Mouse (Mus musculus) midbrain, embryonic 14.5 days (tissue): ENCODE measurements around the gene Camk1d. TPM values are rescaled to one million over a fixed set of nuclear protein-coding genes. Genes with fewer than 3 reads are reported as not detected.

Experiments
- ATAC-seq: fragments of 200-750 bp; cut with Nextera tagmentation; 2 replicates; pipeline ENCODE4 v1.8.0; 2017; ENCODE audit warnings: moderate number of reproducible peaks, moderate library complexity; ENCODE audit not compliant: low FRiP score, low TSS enrichment
- DNase-seq: peaks from one replicate; pipeline ENCODE4 v3.0.0-alpha.2; 2015
- H3K27ac ChIP-seq: fragments of 300-500 bp; sonication (generic); replicated peaks from 2 replicates; pipeline ENCODE4 v1.5.1; 2014; ENCODE audit warnings: mild to moderate bottlenecking, low read depth, low read length, moderate library complexity
- H3K27me3 ChIP-seq: fragments of 300-500 bp; sonication (generic); 2 replicates; pipeline ENCODE4 v1.6.1; 2014; ENCODE audit warnings: low read length, control low read depth, mixed read lengths; ENCODE audit not compliant: control insufficient read depth, insufficient read depth
- H3K36me3 ChIP-seq: fragments of 300-500 bp; sonication (generic); 2 replicates; pipeline ENCODE4 v1.6.1; 2014; ENCODE audit warnings: low read length, control low read depth; ENCODE audit not compliant: control insufficient read depth, insufficient read depth
- H3K4me1 ChIP-seq: fragments of 300-500 bp; sonication (generic); 2 replicates; pipeline ENCODE4 v1.6.1; 2014; ENCODE audit warnings: mild to moderate bottlenecking, antibody characterized with exemption, low read length, control low read depth; ENCODE audit not compliant: control insufficient read depth, insufficient read depth
- H3K4me2 ChIP-seq: fragments of 300-500 bp; sonication (generic); 2 replicates; pipeline ENCODE4 v1.6.1; 2014; ENCODE audit warnings: mild to moderate bottlenecking, low read length, moderate library complexity
- H3K4me3 ChIP-seq: fragments of 300-500 bp; sonication (generic); replicated peaks from 2 replicates; pipeline ENCODE4 v1.5.1; 2014; ENCODE audit warnings: low read depth, low read length
- H3K9ac ChIP-seq: fragments of 300-500 bp; sonication (generic); replicated peaks from 2 replicates; pipeline ENCODE4 v1.6.1; 2014; ENCODE audit warnings: mild to moderate bottlenecking, low read length, moderate library complexity
- H3K9me3 ChIP-seq: fragments of 300-500 bp; sonication (generic); 2 replicates; pipeline ENCODE4 v1.6.1; 2016; ENCODE audit warnings: low read length, control low read depth, mixed read lengths; ENCODE audit not compliant: control insufficient read depth
- whole genome bisulfite sequencing: fragments of 180-500 bp; shearing (Covaris S2); extraction: QIAGEN DNeasy Blood & Tissue Kit; methylation state at CpG from one replicate; pipeline ENCODE4 v1.1.7; 2014; 5-methylcytosine and 5-hydroxymethylcytosine counted together
- polyA plus RNA-seq: library from polyadenylated mRNA; unstranded; fragments of >200 nt; fragmentation: Nextera tagmentation; extraction: Ambion mirVana; gene quantifications from 2 replicates; pipeline ENCODE4 v1.2.1, GENCODE M21; 2014

Gene Camk1d
- polyA plus RNA-seq, 1 experiment from 2014 or later: 6.0 TPM

GRCm38 (mm10) chr2:5321660-5322295 is 392.5 kb downstream of the Camk1d start:
- no peak overlapping the region for H3K27ac ChIP-seq
- no peak for ATAC-seq

GRCm38 (mm10) chr2:5319138-5319537 is 395.2 kb downstream of the Camk1d start:
- ATAC-seq (no peak), DNase-seq (no peak)
- Histone ChIP-seq H3K9ac (no peak overlapping the region), H3K4me2 (no peak overlapping the region), H3K4me3 (no peak overlapping the region), H3K9me3 (no peaks in the 10 kb centered on the region), H3K4me1 (peaks cover 11% of the 10 kb centered on the region), H3K36me3 (no peaks in the 10 kb centered on the region), H3K27me3 (peaks cover 8% of the 10 kb centered on the region; the same call in 1 of the 2 replicates), H3K27ac (no peak overlapping the region)
- WGBS: 96% methylated on average over 3 of the region's 3 CpGs

More at GRCm38 (mm10) chr2:5321660-5322295, 392.5 kb downstream of the Camk1d start:
- WGBS: 27% methylated on average over 8 of the region's 8 CpGs
- peak; percentile 24 for DNase-seq
- no peak overlapping the region for H3K4me2 ChIP-seq
- no peaks in the 10 kb centered on the region for H3K36me3 ChIP-seq
- no peaks in the 10 kb centered on the region for H3K9me3 ChIP-seq
- no peak overlapping the region for H3K9ac ChIP-seq
- H3K4me3 ChIP-seq: no peak overlapping the region
- H3K4me1 ChIP-seq: 0 out of 2 replicates have a peak, but pooled peaks cover under 1% of the 10 kb centered on the region
- H3K27me3 ChIP-seq: peaks cover 1% of the 10 kb centered on the region; the same call in 1 of the 2 replicates

DNA sequence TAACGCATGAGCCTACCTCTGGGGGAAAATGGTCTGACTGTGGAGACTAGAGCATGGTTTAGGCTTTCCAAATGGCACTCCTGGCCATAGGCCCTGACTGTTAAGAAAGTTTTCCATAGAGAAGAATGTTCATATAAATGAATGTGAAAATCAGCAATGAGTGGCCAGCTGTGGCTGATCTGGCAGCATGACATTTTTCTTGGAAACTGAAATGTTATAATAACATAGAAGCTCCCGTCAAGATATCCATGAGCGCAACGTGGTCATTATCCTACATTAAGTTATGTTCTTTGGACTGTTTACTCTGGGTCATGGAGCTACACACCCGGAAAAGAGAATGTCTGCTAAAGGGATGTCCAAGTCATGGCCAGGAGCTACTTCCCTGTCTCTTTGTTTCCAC is 397.6 kb downstream of the Camk1d start:
- Histone ChIP-seq H3K27ac (no peak overlapping the region), H3K4me2 (no peak overlapping the region), H3K36me3 (no peaks in the 10 kb centered on the region), H3K9me3 (no peaks in the 10 kb centered on the region), H3K4me3 (no peak overlapping the region), H3K27me3 (peaks cover 13% of the 10 kb centered on the region; the same call in 1 of the 2 replicates), H3K4me1 (peaks cover 11% of the 10 kb centered on the region), H3K9ac (no peak overlapping the region)
- whole genome bisulfite sequencing: 94% methylated on average over 5 of the region's 5 CpGs
- no peak for DNase-seq
- ATAC-seq: no peak

DNA sequence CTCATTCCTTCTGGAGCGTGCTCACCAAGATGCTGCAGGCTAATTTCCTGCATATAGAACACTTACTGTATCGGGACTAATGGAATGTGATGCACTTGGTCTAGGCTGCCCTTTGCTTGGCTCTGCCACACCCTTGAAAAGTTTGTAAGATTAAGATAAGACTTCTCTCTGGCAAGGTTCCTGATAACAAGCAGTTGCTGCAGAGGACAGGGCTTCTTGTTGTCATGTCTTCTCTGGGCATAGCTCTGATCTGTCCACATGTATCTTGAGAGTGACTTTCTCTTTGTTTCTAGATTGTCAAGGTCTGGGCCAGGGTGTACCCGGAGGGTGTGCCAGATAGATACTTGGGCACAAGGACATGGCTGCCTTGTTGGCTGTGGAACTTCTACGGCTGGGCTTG is 398.1 kb downstream of the Camk1d start:
- ATAC-seq (no peak), DNase-seq (no peak)
- Histone ChIP-seq H3K4me2 (no peak overlapping the region), H3K4me3 (no peak overlapping the region), H3K36me3 (no peaks in the 10 kb centered on the region), H3K27ac (no peak overlapping the region), H3K9ac (no peak overlapping the region), H3K4me1 (peaks cover 11% of the 10 kb centered on the region), H3K27me3 (peaks cover 13% of the 10 kb centered on the region; the same call in 1 of the 2 replicates), H3K9me3 (no peaks in the 10 kb centered on the region)
- 96% methylated on average over 4 of the region's 4 CpGs for whole genome bisulfite sequencing

- ATAC-seq: no peak
- peak overlapping the region; percentile 60; the same call in 1 of the 2 replicates for H3K27ac ChIP-seq
- peaks cover 11% of the 10 kb centered on the region for H3K4me1 ChIP-seq
- H3K27me3 ChIP-seq: peaks cover 13% of the 10 kb centered on the region; the same call in 1 of the 2 replicates
- H3K9ac ChIP-seq: no peak overlapping the region; the same call in 1 of the 2 replicates
- no peak overlapping the region for H3K4me3 ChIP-seq
- 33% methylated on average over 8 of the region's 8 CpGs for WGBS
- no peaks in the 10 kb centered on the region for H3K36me3 ChIP-seq
- no peaks in the 10 kb centered on the region for H3K9me3 ChIP-seq
- DNase-seq: no peak
- no peak overlapping the region for H3K4me2 ChIP-seq
Measured at GRCm38 (mm10) chr2:5315291-5315828, 399.0 kb downstream of the Camk1d start.

DNA sequence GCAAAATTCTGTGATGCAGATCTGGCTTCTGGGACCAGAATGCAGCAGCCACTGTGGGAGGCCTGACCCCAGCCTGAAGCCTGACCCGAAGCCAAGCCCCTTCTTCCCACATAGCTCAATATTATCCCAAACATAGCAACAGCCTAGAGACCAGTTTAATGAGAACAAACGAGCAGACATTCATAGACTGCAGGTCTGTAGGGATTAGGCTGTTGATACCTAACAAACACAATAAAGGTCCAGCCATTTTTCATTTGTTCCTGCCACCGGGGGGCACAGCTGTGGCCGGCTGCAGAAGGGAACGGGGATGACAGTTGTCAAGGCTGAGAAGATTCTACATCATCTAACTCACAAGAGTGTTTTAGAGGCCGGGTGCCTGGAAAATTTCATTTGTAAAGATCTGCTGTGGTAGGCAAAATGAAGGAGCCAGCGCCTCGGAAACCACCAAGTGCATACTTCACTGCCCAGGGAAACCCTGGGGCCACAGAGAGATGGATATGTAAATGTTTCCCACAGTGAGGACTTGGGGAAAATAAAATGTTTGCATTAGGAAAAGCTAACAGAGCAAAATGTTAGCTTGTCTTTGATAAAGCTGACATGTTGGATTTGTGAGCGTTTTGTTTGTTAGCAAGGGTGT is 399.7 kb downstream of the Camk1d start:
- H3K4me3 ChIP-seq: no peak overlapping the region
- H3K4me2 ChIP-seq: no peak overlapping the region
- H3K9me3 ChIP-seq: no peaks in the 10 kb centered on the region
- H3K36me3 ChIP-seq: no peaks in the 10 kb centered on the region
- peaks cover 11% of the 10 kb centered on the region for H3K4me1 ChIP-seq
- H3K9ac ChIP-seq: no peak overlapping the region
- ATAC-seq (peak; percentile 48; the same call in 1 of the 2 replicates), DNase-seq (peak; percentile 60)
- WGBS: 4% methylated on average over 9 of the region's 9 CpGs
- H3K27me3 ChIP-seq: peaks cover 13% of the 10 kb centered on the region; the same call in 1 of the 2 replicates
- H3K27ac ChIP-seq: peak overlapping the region; percentile 60; the same call in 1 of the 2 replicates

- Histone ChIP-seq H3K27me3 (no peaks in the 10 kb centered on the region), H3K4me1 (no peaks in the 10 kb centered on the region), H3K4me3 (no peak overlapping the region), H3K36me3 (no peaks in the 10 kb centered on the region), H3K9ac (no peak overlapping the region), H3K27ac (no peak overlapping the region), H3K4me2 (no peak overlapping the region), H3K9me3 (no peaks in the 10 kb centered on the region)
- DNase-seq (no peak), ATAC-seq (no peak)
- WGBS: 86% methylated on average over 3 of the region's 3 CpGs
Measured at GRCm38 (mm10) chr2:5305156-5305555, 409.2 kb downstream of the Camk1d start.

DNA sequence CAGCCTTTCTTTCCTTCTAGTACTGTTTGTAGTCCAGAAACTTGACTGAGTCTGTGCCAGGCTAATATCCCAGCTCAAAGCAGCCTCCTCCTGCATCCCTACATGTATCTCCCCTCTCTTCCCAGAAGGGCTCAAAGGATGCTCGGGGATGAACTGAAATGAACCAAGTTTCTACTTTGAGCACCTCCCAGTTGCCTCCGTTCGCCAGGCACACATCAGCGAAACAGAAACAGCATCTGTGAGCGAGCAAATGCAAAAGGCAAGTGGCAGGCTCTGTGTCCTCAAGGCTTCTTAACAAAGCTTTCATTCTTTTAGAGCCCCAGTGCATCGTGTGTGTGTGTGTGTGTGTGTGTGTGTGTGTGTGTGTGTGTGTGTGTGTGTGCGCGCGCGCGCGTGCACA is 409.9 kb downstream of the Camk1d start:
- WGBS: 88% methylated on average over 12 of the region's 12 CpGs
- H3K27me3 ChIP-seq: no peaks in the 10 kb centered on the region
- no peak overlapping the region for H3K27ac ChIP-seq
- no peak overlapping the region for H3K9ac ChIP-seq
- H3K4me1 ChIP-seq: no peaks in the 10 kb centered on the region
- no peak overlapping the region for H3K4me2 ChIP-seq
- DNase-seq (no peak), ATAC-seq (no peak)
- no peaks in the 10 kb centered on the region for H3K9me3 ChIP-seq
- H3K36me3 ChIP-seq: no peaks in the 10 kb centered on the region
- H3K4me3 ChIP-seq: no peak overlapping the region
